Mouse (Mus musculus): ENCODE results near the gene Papss2.

Papss2 gene

DNA sequence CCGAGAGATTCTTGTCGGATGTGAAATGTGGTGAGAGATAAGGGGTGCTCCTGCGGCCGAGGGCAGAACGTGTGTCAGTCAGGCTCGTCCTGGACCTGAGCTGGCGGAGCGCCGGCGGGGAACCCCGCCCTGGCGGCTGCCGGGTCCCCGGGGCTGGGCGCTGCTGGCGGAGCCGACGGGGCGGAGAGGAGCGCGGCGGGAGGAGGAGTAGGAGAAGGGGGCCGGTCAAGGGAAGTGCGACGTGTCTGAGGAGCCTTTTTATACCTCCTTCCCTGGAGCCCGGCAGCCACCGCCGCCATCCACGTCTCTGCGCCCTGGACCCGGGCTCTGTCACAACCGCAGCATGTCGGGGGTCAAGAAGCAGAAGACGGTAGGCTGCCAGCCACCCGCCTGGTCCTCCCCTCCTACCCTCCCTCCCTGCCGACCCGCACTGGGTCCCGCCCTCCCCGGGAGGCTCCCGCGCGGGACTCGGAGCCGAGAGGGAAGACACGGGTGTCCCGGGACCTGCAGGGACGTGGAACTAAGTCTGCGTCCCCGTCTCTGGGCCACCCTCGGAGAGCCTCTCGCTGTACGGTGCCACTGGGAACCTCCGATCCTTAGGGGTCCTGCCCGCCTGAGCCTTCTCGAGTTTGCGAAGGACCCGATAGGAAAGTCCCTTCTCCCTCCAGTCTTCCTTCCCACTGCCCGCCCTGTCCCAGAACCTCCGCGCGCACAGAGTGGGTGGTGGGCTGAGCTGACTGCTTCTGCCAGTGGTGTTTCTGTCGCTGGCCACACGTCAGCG, at the start of gene Papss2:
Papss2 (plus strand) TSS at position 285 of the 781 bp plus-strand sequence.
- peak; percentile 62 for DNase-seq

DNA sequence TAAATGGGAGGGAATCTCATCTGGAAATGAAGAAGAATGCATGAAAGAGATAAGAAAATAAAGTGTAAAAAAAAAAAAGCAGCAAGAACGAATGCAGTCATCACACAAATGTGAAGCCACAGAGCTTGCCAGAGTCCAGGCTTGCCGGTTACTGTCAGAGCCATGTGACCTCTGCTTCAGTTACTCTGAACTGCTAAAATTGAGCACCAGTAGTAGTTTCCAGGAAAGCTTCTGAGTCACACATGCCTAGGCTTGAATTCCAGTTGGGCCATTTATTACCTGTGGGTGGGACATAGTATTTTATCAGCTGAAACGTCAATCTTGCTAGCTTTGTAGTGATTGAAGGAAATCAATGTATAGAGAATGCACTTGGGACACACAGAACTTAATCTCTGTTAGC, 48.2 kb upstream of the Papss2 start:
- no peak for DNase-seq

DNA sequence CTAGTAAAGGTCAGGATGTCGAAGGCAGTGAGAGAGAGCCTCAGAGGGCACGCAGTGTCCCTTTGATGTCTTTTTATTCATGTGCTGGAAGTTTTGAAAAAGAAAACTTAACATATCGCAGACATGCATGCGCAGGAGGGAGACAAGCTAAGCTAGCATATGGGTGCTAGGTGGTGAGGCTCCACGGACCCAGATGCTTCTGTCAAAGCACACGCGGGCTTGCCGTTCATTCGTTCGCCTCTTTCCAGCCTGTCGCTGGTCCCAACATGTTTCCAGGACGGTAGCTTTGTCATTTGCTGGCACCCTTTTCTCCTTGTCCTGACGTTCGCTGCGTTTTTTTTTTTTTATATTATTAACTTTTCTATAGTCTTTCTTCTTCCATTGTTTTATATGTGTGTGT, 47.4 kb upstream of the Papss2 start:
- DNase-seq: no peak

DNA sequence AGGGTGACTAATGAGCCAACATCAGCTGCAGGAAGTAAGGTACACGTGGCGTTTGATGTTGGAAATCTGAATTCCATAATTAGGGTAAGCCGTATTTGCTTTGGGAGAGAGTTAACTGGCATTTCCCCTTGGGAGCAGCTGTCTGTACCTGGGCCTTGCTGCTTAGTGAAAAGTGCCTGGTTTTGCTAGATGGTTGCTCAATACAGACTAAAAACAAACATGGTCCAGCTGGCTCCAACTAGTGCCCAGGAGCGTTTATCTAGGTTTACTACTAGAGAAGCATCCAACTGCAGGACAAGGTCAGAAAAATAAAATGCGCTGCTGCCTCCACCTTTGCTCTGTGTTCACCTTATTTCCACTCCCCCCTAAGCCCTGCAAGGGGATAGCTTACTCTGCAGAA, 45.1 kb upstream of the Papss2 start:
- no peak for DNase-seq

DNA sequence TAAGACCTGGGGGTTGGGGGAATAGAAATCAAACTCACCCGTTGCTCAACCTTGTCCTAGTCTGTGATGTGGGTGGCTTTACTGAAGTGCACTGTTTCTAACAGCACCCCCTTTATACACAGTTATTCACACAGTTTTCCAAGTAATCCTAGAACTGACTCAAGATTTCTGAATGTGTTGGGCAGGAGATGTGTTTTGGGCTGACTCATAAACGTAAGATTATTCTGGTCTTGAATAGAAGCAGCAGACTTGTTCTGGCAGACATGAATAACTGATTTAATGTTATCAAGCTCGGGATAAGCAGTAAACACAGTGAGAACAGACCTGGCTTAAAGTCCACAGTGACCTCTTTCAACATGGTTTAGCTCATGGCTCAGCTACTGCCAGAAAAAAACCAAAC, 44.1 kb upstream of the Papss2 start:
- DNase-seq: no peak

DNA sequence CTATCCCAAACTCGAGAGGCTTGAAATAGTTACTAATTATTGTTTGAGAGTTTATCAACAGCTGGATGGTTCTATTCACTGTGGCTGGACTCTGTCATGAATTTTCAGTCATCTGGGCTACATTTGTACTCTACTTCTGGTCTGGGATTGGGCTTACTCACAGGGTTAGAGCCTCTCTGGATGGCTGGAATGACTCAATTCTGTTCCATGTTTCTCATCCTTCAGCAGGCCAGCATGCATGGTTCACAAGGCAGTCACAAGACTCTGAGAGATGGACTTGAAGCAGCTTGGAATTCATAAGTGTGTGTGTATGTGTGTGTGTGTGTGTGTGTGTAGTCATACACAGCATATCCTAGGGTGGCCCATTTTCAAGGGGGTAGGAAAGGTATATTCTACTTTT, 43.5 kb upstream of the Papss2 start:
- DNase-seq: no peak

DNA sequence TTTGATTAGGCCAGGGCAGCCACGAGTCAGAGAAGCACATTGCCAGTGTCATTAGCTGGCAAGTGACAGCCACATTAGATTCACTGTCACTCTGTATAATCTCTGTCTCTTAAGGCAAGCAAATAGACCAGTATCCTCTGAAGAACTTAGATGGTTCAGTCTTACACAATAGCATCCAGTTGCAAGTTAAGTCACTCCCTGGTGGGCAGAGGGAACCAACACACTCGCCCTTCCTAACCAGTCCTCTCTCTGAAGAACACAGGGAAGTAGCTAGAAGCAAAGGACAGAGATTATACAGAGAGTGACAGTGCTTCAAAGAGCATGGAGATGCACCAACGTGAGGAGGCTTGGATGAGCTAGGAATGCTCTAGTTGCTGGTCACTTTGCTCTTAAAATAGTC, 42.3 kb upstream of the Papss2 start:
- no peak for DNase-seq

DNA sequence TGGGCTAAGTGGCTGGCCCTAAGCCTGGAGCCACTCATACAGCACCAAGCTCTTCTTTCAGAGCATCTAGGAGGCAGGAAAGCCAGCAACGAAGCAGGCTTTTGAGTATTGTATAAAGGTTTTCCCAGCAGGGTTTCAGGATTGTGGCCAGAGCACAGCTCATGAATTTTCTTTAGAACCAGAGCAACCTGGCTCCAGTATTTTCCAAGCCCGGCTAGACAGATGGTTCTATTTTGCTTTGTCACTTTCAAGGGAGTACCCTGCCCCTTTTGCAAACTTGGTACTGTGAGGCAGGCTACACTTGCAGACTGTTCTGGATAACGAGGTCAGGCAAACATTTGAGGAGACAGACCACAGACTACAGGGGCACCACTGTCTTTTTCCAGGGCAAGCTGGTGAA, 40.3 kb upstream of the Papss2 start:
- no peak for DNase-seq

DNA sequence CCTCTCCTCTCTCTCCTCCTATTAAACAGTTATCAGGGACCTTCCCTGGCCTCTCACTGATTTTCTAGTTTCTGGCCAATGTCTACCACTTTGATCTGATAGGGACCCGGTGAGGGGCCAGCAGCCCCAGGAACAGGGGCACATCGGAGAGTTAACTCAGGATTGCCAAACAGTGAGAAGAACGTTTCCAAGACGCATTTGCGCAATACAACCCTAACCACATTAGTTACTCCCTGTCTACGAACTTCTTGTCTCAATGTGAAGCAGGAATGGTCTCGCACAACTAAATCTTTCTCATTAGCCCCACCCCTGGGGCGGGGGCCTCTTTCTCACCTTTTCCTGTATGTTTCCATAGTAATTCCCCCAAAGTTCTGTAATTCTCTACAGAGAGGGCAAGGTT, 28.6 kb upstream of the Papss2 start:
- no peak for DNase-seq

DNA sequence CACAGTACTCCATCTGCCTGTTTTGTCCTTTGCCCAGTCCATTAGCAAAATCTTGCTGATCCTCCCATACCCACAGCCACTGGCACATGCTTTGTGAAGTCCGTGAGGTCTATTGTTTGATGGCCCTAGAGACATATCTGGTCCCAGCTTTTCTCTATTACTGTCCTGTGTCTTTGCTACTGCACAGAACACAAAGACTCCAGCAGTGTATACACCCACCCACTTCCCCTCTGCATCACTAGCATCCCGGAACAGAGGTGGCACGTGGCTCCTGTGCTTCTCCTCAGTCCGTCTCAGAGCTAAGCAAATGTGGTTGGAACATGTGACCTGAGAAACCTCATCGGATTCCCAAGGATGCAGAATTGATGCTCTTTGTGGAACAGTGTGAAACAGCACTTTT, 28.1 kb upstream of the Papss2 start:
- DNase-seq: peak; percentile 12

DNA sequence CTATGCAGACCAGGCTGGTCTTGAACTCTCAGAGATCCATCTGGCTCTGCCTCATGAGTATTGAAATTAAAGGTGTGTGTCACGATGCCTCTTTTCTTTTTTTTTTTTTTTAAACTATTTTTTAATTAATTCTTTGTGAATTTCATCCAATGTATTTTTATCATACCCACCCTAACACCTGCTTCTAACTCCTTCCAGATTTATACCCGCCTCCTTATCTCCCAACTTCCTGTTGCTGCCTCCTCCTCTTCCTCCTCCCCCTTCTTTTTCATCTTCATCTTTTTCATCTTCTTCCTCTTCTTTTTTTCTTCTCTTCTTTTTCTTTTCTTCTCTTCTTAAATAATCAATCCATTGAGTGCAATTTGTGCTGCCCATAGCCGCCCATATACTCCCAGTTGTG, 27.1 kb upstream of the Papss2 start:
- DNase-seq: no peak

DNA sequence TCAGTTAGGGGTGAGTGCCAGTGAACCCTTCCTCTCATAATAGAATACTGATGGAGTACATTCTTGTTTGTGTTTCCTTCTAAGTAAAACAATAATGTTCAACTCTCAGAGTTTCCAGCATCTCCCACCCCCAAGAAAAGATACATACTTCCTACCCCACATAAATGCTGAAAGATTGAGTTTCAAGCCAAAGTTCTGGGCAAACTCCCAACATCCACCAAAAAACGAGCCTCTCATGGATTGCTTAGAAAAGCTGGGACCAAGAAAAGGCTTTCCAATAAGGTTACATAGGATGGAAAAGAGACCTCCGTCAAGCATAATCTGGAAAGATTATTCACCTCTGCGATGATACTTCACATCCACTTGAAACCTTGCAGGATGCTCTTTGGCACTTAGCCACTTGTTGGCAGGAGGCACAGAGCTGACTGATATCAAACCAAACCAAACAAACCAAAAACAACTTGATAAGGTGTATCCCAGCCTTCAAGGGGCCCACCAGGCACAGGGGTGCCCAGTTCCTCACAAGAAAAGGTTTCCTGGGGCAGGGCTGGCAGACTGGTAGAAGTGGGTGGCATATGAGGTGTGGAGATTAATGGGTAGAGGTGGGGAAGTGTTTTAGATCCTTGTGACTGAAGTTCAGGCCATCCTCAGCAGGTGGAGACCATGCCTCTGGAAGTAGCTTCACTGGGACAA, 26.5 kb upstream of the Papss2 start:
- no peak for DNase-seq

DNA sequence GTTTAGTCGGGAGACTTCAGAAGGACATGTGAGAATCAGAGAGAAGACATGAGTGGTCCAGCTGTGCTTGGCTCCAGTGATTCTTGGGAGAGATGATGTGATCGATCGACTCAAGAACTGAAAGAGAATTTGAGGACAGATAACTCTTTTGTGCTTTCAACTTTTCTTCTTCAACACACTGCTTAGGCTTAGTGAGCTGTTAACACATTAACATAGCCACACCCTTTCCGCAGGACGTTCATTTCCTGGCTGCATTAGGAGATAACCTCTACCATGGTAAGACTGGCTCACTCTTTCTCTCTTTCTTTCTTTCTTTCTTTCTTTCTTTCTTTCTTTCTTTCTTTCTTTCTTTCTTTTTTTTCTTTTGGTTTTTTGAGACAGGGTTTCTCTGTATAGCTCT, 25.9 kb upstream of the Papss2 start:
- no peak for DNase-seq

DNA sequence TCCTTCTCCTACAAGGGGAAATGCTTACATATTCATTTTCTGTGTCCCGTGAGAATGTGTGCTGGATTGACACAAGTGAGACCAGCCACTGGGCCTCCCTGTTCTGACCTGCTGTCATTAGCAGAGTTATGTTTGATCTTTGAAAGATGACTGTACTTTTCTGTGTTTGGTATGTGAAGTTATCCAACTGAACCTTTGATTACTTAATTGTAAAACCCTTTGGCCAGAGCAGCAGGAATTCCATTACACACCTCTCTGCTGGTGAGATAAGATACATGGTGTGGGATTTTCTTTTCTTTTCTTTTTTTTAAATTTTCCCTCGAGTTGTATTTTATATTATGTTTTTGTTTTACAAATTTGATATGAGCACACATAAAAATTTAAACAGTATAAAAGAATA, 23.4 kb upstream of the Papss2 start:
- DNase-seq: no peak

DNA sequence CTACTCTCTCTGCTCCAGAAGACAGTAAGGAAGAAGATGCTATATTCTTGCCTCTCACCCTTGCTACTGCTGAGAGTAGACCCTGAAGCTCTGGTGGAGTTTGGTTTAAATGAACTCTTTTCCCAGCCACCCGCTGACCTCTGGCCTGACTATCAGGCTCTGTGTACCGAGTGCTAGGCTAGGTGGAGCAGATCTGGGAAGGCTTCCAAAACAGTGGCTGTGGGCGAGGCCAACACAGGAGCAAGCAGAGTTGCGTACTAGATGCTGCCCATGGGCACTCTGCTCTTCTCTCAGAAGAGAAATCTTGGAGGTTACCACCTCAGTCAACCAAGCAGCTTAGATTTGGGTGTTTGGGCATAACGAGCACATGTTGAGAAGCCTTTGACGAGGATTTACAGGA, 22.3 kb upstream of the Papss2 start:
- no peak for DNase-seq

DNA sequence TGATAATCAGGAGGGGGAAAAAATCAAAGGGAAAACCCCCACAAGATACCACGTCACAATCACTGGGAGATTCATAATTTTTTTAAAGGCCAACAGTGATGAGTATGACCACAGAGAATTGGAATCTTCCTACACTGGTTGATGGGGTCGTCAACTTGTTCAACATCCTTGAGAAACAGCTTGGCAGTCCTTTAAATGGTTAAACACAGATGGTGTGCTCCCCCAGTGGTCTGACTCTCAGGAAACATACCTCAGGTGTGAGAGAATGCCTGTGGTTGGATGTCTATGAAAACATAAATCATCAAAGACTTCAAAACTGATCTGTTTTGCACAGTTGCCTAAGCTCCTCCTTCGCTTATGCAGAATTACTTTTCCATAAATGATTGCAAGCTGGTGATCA, 20.7 kb upstream of the Papss2 start:
- peak; percentile 32 for DNase-seq

DNA sequence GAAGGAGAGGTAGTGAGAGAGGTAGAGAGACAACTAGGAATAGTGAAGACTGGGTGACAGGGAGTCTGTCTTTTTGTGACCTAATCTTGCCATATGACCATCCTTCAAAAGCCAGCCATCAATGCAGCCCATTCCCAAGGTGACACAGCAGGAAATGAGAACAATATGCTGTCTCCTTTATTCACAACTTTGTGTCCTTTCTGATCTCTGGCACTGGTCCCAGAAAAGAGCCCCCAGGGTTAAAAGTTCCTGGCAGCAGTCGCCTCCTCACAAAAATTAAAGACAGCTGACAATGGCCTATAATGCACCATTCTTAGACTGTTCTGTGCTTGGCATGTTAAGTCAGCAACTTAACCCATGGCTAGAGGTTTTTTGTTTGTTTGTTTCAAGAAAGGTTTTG, 17.8 kb upstream of the Papss2 start:
- DNase-seq: no peak

DNA sequence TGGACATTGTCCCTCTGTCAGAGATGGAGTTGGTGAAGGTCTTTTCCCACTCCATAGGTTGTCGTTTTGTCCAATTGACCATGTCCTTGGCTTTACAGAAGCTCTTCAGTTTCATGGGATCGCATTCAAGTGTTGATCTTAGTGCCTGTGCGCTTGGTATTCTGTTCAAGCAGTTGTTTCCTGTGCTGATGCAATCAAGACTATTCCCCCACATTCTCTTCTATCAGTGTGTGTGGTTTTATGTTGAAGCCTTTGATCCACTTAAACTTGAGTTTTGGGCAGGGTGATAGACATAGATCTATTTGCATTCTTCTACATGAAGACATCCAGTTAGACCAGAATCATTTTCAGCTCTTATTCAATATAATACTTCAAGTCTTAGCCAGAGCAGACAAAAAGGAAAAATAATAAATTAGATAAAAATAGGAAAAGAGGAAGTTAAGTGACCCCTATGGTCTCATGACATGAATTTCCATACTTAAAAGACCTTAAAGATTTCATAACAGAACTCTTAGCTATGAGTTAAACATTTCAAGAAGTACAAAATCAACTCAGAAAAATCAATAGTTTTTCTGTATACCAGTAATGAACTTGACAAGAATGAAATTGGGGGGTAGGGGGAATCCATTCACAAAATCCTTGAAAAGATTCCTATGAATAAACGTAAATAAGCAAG, 12.4 kb upstream of the Papss2 start:
- no peak for DNase-seq

DNA sequence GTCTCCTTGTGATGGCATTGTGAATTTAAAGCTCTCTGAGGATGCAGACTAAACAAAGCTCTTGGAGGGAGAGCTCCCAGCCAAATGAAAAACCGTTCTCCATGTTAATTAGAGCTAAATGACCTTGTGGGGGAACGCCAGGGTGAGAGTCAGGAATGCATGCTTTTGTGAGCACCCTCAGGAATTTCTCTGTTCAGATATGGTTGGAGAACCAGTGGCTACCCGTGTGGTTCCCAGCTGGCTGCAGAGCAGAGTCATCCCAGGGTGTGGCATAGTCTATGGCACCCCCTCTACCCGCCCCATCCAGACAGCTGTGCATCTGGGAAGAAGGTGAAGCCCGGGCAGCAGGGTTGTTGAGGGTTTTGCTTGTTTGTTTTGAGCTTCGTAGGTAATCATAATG, 7.9 kb upstream of the Papss2 start:
- no peak for DNase-seq

DNA sequence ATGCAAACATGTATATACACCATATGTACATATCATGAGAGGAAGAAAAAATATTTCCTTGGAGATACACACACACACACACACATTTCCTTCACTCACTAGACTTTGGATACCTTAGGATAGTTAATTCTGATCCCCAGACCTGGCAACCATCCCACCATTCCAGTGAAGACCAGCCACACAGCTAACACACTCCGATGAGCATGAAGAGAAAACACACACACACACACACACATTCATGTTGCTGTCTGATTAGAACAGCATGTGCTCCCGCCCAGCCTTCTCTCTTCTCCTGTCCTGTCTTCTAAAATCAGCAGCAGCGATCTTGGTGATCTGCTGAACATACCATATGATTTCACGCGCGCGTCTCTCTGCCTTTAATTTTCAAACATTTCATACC, 2.8 kb upstream of the Papss2 start:
- no peak for DNase-seq

DNA sequence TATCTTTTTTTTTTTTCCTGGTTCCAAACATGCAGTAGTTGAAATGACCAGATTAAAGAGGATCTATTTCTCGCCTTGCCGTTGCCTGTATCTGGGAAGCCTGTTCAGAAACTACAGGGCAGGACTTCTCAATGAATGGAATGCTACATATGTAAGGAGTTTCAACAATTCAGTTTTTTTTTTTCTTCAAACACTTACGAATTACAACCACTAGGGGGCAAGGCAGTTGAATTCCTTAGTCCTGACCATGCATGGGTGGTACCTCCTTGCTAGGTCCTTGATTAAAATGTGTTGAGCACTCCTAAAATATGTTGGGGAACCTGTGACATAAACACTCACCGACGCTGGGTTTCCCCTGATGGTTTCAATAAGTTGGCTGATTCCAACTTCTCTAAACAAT, 1.7 kb upstream of the Papss2 start:
- DNase-seq: no peak

DNA sequence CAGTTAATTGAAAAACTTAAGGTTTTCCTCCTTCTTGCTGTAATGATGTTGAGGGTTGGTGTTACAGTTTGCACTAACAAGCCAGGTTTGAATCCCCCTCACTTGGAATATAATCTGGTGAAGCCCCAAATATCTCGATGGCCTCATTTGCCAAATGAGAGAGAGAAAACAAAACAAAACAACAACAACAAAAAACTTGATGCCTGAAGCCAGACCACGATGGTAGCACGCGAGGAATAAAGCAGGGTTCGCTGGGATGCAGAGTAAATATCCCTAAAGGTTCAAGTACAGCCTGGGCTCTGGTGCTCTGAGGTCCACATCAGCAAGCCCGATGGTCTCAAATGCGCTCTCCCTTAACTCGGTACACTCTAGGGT, 472 bp upstream of the Papss2 start:
- DNase-seq: no peak

DNA sequence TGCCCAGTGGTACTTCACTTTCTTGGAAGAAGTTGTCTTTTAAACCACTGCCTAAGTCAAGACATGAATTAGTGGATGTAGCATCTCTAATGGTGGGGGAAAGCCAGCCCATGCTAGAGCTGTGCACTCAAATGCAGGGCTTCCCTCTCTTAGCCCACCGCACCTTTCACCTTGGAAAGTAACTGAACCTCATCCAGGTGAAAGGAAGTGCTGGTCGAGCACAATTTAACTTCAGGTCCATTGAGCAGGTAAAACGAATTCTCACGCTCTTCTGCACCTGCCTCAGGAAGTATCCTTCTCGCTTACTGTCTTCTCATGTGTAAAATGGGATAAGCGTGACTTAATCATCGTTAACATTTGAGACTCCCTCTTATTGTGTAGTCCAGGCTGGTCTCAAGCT, 3.4 kb downstream of the Papss2 start:
- no peak for DNase-seq

DNA sequence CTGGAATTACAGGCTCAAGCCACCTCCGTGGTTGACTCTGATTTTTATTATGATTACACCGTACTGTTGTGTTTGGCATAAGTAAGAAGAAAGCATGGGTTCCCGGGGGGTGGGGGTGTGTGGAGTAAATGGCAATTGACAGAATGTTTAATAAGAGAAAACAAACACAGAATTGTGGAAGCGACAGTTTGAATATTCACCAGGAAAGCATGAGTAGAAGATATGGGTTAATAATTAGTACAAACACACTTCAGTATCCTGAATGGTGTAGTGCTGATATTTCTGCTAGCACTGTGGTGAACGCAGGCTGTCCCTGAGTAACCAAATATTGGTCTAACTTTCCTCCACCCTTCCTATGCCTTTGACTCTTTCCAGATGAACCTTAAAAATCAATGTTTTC, 3.8 kb downstream of the Papss2 start:
- no peak for DNase-seq

Measured in thymus, postnatal 25 days (tissue).